Mouse (Mus musculus): ENCODE measurements around the gene Nfya. TPM values are rescaled to one million over a fixed set of nuclear protein-coding genes. Genes with fewer than 3 reads are reported as not detected.

Gene Nfya
- total RNA-seq, 2 experiments from 2014 or later = 21.4 to 26.7 TPM

DNA sequence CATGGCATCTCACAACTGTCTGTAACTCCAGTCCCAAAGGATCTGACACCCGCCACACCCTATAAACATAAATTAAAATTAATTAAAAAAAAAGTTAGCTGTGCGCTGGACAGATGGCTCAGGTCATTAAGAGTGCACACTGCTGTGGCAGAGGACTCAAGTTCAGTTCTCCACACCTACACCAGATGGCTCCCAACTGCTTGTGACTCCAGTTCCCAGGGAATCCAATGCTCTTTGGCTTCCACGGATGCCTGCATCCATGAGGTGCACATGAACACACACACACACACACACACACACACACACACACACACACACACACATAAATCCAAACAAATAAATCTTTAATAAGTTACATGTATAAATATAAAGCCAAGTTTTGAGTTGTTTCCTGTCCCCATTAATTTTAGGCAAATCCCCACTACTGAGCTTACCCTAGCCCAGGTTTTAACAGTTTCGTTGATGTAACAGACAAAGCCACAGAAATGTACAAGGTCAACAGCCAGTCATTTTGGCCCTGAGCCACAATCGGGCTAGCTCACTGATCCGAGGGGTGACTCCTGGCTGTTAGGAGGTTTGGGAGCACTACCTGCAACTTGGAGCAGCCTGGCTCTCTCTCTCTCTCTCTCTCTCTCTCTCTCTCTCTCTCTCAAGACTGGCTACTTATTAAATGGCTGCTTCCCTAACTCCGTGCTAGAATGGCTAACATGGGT, 33.2 kb upstream of the Nfya start:
- TF ChIP-seq CTCF (conservative IDR thresholded peaks at IDR 0.05) = peak; percentile 28
- no peak for DNase-seq (ENCODE audit: low spot score in 2 of 2)
- Histone ChIP-seq H3K4me3 (no peak overlapping the region), H3K27ac (no peak overlapping the region)

DNA sequence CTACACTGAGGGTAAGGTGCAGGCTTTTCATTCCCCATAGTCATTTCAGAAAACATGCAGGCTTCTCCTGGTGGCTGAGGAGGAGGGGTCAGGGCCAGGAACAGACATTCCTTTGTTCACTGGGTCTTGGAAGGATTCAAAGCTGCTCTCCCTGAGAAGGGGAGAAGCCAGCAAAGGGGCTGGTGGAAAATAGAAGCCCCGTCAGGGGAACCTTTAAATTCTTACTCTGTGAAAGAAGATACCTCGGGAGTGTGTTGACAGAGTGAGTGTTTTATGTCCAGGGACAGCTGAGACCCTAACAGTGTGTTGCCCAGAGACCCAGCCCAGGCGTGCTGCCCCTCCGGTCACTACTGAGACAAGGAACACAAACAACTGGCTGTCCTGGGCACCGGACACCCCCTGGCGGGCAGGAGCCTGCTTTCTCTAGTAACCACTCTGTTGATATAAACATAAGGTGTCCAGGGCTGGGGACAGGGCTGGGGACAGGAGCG, 27.8 kb upstream of the Nfya start:
- Histone ChIP-seq H3K4me3 (no peak overlapping the region), H3K27ac (peak overlapping the region; percentile 53; the same call in 1 of the 2 replicates)
- DNase-seq (ENCODE audit: low spot score in 2 of 2) = no peak
- peak; percentile 23; the same call in 1 of the 2 replicates for TF ChIP-seq CTCF (conservative IDR thresholded peaks at IDR 0.05)

GRCm38 (mm10) chr17:48436487-48436886, 26.8 kb upstream of the Nfya start:
- Histone ChIP-seq H3K4me3 (no peak overlapping the region), H3K27ac (no peak overlapping the region)
- DNase-seq (ENCODE audit: low spot score in 2 of 2) = no peak
- TF ChIP-seq CTCF (conservative IDR thresholded peaks at IDR 0.05) = no peak

- Histone ChIP-seq H3K4me3 (no peak overlapping the region), H3K27ac (no peak overlapping the region)
Observed at GRCm38 (mm10) chr17:48434479-48434878, 24.8 kb upstream of the Nfya start.

DNA sequence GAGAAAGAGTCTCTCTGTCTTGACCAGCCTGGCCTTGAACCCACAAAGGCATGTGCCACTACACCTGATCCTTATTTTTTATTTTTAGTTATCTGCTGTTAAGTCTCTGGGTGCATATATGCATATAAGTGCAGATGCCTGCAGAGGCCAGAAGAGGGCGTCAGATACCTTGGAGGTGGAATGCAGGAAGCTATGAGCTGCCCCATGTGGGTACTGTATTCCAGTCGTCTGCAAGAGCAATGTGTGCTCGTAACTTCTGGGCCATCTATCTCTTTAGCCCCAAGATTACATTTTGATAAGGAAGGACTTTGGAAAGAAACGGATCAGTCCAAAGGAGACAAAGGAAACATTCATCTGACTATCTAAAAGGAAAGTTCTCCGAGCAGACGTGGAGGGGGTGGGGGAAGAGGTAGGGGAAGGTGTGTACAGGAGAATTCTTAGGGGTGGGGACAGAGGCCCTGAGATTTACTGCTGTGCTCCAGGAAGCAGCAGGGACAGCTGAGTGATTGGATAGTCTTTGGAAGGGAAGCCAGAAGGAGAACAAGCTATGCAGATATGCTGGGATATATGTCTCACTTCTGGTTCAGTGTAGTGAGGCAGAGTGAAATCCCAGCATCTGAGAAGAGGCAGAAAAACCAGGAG, 24.1 kb upstream of the Nfya start:
- DNase-seq (ENCODE audit: low spot score in 2 of 2) = no peak
- peak; percentile 54 for TF ChIP-seq CTCF (conservative IDR thresholded peaks at IDR 0.05)
- Histone ChIP-seq H3K27ac (no peak overlapping the region), H3K4me3 (no peak overlapping the region)

More at GRCm38 (mm10) chr17:48434479-48434878, 24.8 kb upstream of the Nfya start:
- no peak for DNase-seq (ENCODE audit: low spot score in 2 of 2)
- TF ChIP-seq CTCF (conservative IDR thresholded peaks at IDR 0.05) = no peak

- no peak for DNase-seq (ENCODE audit: low spot score in 2 of 2)
- Histone ChIP-seq H3K4me3 (no peak overlapping the region), H3K27ac (no peak overlapping the region)
- no peak for TF ChIP-seq CTCF (conservative IDR thresholded peaks at IDR 0.05)
Observed at GRCm38 (mm10) chr17:48433006-48433655, 23.4 kb upstream of the Nfya start.

GRCm38 (mm10) chr17:48432158-48432980, 22.7 kb upstream of the Nfya start, which contains the start of gene Apobec2:
Apobec2 (minus strand) TSS chr17:48432930.
- no peak for DNase-seq (ENCODE audit: low spot score in 2 of 2)
- no peak for TF ChIP-seq CTCF (conservative IDR thresholded peaks at IDR 0.05)
- H3K4me3 ChIP-seq = no peak within 1 kb of the TSS
- H3K27ac ChIP-seq = no peak within 1 kb of the TSS

GRCm38 (mm10) chr17:48431054-48431453, 21.3 kb upstream of the Nfya start:
- TF ChIP-seq CTCF (conservative IDR thresholded peaks at IDR 0.05) = no peak
- H3K4me3 ChIP-seq = no peak overlapping the region

DNA sequence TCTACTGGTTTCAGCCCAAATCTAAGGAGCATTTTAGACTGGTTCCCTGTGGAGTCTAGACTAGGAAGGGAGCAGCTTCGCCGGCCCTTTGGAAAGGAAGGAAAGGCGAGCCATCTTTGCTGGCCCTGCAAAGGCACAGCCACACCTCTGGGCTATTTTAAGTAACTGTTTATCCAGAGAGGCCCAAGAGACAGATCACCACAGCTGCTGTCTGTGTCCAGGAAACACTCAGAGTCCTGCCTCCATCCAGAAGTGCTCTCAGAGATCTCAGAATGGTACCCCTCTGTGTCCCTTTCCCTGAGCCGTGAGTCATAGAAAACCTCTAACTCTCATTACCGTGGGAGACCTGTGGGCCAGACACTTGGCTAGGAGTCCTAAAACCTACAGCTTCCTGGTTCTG, 20.7 kb upstream of the Nfya start:
- no peak overlapping the region for H3K4me3 ChIP-seq
- TF ChIP-seq CTCF (conservative IDR thresholded peaks at IDR 0.05) = no peak
- DNase-seq (ENCODE audit: low spot score in 2 of 2) = no peak
- no peak overlapping the region for H3K27ac ChIP-seq

More at GRCm38 (mm10) chr17:48431054-48431453, 21.3 kb upstream of the Nfya start:
- DNase-seq (ENCODE audit: low spot score in 2 of 2) = no peak
- H3K27ac ChIP-seq = no peak overlapping the region

GRCm38 (mm10) chr17:48427852-48428530, 18.3 kb upstream of the Nfya start:
- TF ChIP-seq CTCF (conservative IDR thresholded peaks at IDR 0.05) = no peak
- no peak for DNase-seq (ENCODE audit: low spot score in 2 of 2)
- Histone ChIP-seq H3K27ac (no peak overlapping the region), H3K4me3 (no peak overlapping the region)

DNA sequence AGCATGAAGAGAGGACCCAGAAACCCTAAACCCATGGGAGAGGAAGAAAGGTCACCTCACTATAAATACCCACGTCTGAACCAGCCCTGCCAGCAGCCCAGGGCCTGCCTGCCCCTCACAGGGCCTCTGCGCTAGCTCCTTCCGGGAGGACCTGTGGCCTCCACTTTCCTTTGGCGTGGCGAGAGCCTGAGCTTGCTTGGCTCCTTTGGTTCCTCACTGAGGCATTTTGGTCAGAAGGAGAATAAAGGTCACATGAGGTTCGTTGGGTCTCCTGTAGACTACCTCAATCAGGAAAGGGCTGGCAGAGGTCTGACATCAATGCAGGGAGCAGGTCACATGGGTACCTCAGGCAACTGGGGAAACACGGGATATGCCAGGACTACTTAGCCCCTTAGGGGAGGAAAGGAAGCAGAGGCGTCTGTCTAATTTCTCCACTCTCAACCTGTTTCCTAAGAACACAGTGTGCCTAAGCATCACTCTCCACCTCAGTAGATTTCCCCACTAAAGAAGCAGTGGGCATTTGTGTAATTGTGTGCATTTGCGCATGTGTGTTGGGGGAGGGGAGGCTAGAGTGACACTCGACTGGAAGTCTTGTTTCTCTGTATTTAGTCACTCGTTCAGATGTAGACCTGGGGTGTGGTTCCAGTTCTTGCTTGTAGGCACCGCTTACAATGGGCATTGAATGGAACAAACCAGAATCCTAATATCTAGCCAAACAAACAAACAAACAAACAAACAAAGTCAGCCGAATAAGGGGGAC, 17.5 kb upstream of the Nfya start:
- TF ChIP-seq CTCF (conservative IDR thresholded peaks at IDR 0.05) = no peak
- Histone ChIP-seq H3K27ac (no peak overlapping the region), H3K4me3 (no peak overlapping the region)
- DNase-seq (ENCODE audit: low spot score in 2 of 2) = no peak
